Mouse (Mus musculus) cortical plate, adult 2 months (tissue): ENCODE results near the gene Thada.

Source experiments
- CTCF ChIP-seq: fragments of 200-500 bp; IDR thresholded peaks from 2 replicates; pipeline ENCODE4 v1.5.1; 2011; ENCODE audit warnings: mild to moderate bottlenecking, control low read depth, low read length; ENCODE audit not compliant: insufficient read depth; ENCODE audit errors: extremely low read depth
- POLR2A ChIP-seq: fragments of 200-500 bp; IDR thresholded peaks from 2 replicates; pipeline ENCODE4 v1.6.1; 2011; ENCODE audit warnings: mild to moderate bottlenecking, low read length, control low read depth; ENCODE audit not compliant: insufficient read depth; ENCODE audit errors: extremely low read depth

DNA sequence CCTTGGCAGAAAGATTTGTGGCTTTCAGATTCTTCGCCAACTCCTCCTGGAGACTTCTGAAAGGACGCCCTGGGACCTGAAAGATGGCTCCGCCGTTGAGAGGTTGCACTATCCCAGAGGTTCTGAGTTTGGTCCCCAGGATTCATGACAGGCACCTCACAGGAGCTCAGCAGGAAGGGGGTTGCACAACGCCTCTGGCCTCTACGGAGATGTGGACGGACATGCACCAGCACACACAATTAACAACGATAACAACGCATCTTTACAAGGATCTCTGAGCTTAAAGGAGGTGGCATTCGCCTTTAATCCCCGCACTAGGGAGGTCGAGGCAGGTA, 307.6 kb downstream of the Thada start:
- TF ChIP-seq CTCF (no peak), POLR2A (no peak)
